Mouse (Mus musculus): ENCODE measurements at regions not wholly inside any gene's neighbourhood (a gene's known extent, or its start where the extent isn't known, plus 50 kb on each side); places are given as distances from the start of the nearest gene placed in this dataset.

- H3K9me3 ChIP-seq (ENCODE audit: low read length), result no peaks in the 10 kb centered on the region
- no peak overlapping the region for H3K9ac ChIP-seq (replicated peaks; ENCODE audit: low read depth)
- no peaks in the 10 kb centered on the region for H3K27me3 ChIP-seq (replicated peaks; ENCODE audit: insufficient read depth, low read length)
- 59% methylated on average over 2 of the region's 2 CpGs for WGBS
- TF ChIP-seq CTCF (IDR thresholded peaks at IDR 0.05), result no peak
- TF ChIP-seq EP300 (IDR thresholded peaks at IDR 0.05), result no peak
- ATAC-seq (no peak), DNase-seq (ENCODE audit: low spot score) (no peak)
- no peaks in the 10 kb centered on the region for H3K36me3 ChIP-seq (ENCODE audit: insufficient read depth, low read length)
- no peak overlapping the region for H3K27ac ChIP-seq (ENCODE audit: low read length)
- H3K4me3 ChIP-seq (ENCODE audit: low read depth, low read length), result no peak overlapping the region
- H3K4me1 ChIP-seq (ENCODE audit: insufficient read depth, low read depth, low read length), result no peaks in the 10 kb centered on the region
- H3K4me2 ChIP-seq (replicated peaks; ENCODE audit: low read depth, low read length), result no peak overlapping the region
These were observed 219.4 kb downstream of the Dad1 start for GRCm38 (mm10) chr14:54034516-54034915.

GRCm38 (mm10) chr14:54023552-54023951 lies 230.4 kb downstream of the Dad1 start:
- no peaks in the 10 kb centered on the region for H3K36me3 ChIP-seq (ENCODE audit: insufficient read depth, low read length)
- no peaks in the 10 kb centered on the region for H3K4me1 ChIP-seq (ENCODE audit: insufficient read depth, low read depth, low read length)
- H3K9ac ChIP-seq (replicated peaks; ENCODE audit: low read depth), result no peak overlapping the region
- no peak overlapping the region for H3K4me2 ChIP-seq (replicated peaks; ENCODE audit: low read depth, low read length)
- H3K27me3 ChIP-seq (replicated peaks; ENCODE audit: insufficient read depth, low read length), result no peaks in the 10 kb centered on the region
- ATAC-seq (no peak; the same call in 1 of the 2 replicates), DNase-seq (ENCODE audit: low spot score) (peak; percentile 65)
- WGBS, result 46% methylated on average over 4 of the region's 4 CpGs
- no peak overlapping the region for H3K4me3 ChIP-seq (ENCODE audit: low read depth, low read length)
- H3K27ac ChIP-seq (ENCODE audit: low read length), result no peak overlapping the region
- TF ChIP-seq EP300 (IDR thresholded peaks at IDR 0.05), result no peak
- TF ChIP-seq CTCF (IDR thresholded peaks at IDR 0.05), result no peak
- no peaks in the 10 kb centered on the region for H3K9me3 ChIP-seq (ENCODE audit: low read length)

DNA sequence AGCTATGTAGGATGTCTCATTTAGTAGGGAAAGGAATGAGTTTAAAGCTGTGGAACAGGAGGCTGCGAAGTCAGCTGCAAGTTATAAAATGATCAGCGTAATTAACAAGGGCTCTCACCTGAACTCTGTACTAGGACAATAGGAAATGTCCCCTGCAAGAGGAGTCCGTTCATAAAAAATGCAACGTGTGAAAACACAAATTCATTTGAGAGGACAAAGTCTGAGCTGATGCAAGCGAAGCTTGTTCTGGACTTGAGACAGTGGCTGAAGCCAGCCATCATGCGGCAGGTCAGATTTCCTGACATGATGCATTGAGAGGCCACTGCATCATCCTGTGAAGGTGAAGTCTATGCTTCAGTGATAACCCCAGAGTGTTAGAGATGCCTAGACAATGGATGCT lies 232.5 kb downstream of the Dad1 start:
- no peak overlapping the region for H3K9ac ChIP-seq (replicated peaks; ENCODE audit: low read depth)
- H3K4me1 ChIP-seq (ENCODE audit: insufficient read depth, low read depth, low read length), result no peaks in the 10 kb centered on the region
- ATAC-seq (no peak), DNase-seq (ENCODE audit: low spot score) (no peak)
- no peaks in the 10 kb centered on the region for H3K27me3 ChIP-seq (replicated peaks; ENCODE audit: insufficient read depth, low read length)
- H3K9me3 ChIP-seq (ENCODE audit: low read length), result no peaks in the 10 kb centered on the region
- TF ChIP-seq CTCF (IDR thresholded peaks at IDR 0.05) (no peak), EP300 (IDR thresholded peaks at IDR 0.05) (no peak)
- no peaks in the 10 kb centered on the region for H3K36me3 ChIP-seq (ENCODE audit: insufficient read depth, low read length)
- H3K4me2 ChIP-seq (replicated peaks; ENCODE audit: low read depth, low read length), result no peak overlapping the region
- 74% methylated on average over 6 of the region's 6 CpGs for WGBS
- H3K4me3 ChIP-seq (ENCODE audit: low read depth, low read length), result no peak overlapping the region
- H3K27ac ChIP-seq (ENCODE audit: low read length), result no peak overlapping the region

DNA sequence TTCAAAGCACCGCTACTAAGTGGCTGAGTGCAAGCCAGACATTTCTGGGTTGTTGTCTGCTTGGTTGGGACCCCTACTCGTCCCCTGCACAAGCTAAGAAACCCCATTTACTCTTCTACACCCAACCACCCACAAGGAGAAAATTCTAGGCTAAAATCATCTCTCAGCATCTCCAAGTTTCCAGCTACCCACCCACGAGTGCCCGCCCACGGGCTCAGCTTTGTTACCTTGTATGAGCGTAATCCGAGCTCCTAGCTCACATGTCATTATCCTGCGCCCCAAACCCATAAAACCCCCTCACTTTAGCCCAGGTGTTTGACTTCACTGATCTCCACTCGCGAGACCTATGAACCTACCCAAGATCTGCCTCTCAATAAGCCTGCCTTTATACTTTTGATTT lies 239.3 kb downstream of the Dad1 start:
- no peaks in the 10 kb centered on the region for H3K4me1 ChIP-seq (ENCODE audit: insufficient read depth, low read depth, low read length)
- H3K27me3 ChIP-seq (replicated peaks; ENCODE audit: insufficient read depth, low read length), result no peaks in the 10 kb centered on the region
- no peaks in the 10 kb centered on the region for H3K9me3 ChIP-seq (ENCODE audit: low read length)
- H3K36me3 ChIP-seq (ENCODE audit: insufficient read depth, low read length), result no peaks in the 10 kb centered on the region
- no peak overlapping the region for H3K4me3 ChIP-seq (ENCODE audit: low read depth, low read length)
- no peak for DNase-seq (ENCODE audit: low spot score)
- TF ChIP-seq EP300 (IDR thresholded peaks at IDR 0.05), result no peak
- TF ChIP-seq CTCF (IDR thresholded peaks at IDR 0.05), result no peak
- ATAC-seq, result no peak
- no peak overlapping the region for H3K9ac ChIP-seq (replicated peaks; ENCODE audit: low read depth)
- H3K27ac ChIP-seq (ENCODE audit: low read length), result no peak overlapping the region
- 78% methylated on average over 10 of the region's 10 CpGs for WGBS
- H3K4me2 ChIP-seq (replicated peaks; ENCODE audit: low read depth, low read length), result no peak overlapping the region

- 89% methylated on average over 1 of the region's 1 CpGs for WGBS
- ATAC-seq, result no peak
These were observed 251.8 kb downstream of the Dad1 start for GRCm38 (mm10) chr14:54002083-54002482.

GRCm38 (mm10) chr14:54000527-54000926 lies 253.4 kb downstream of the Dad1 start:
- Histone ChIP-seq H3K27me3 (replicated peaks; ENCODE audit: insufficient read depth, low read length) (no peaks in the 10 kb centered on the region), H3K4me3 (ENCODE audit: low read depth, low read length) (no peak overlapping the region), H3K9me3 (ENCODE audit: low read length) (no peaks in the 10 kb centered on the region), H3K4me1 (ENCODE audit: insufficient read depth, low read depth, low read length) (no peaks in the 10 kb centered on the region), H3K27ac (ENCODE audit: low read length) (no peak overlapping the region), H3K9ac (replicated peaks; ENCODE audit: low read depth) (no peak overlapping the region), H3K36me3 (ENCODE audit: insufficient read depth, low read length) (no peaks in the 10 kb centered on the region), H3K4me2 (replicated peaks; ENCODE audit: low read depth, low read length) (no peak overlapping the region)
- WGBS, result 72% methylated on average over 5 of the region's 5 CpGs
- TF ChIP-seq CTCF (IDR thresholded peaks at IDR 0.05) (no peak), EP300 (IDR thresholded peaks at IDR 0.05) (no peak)
- DNase-seq (ENCODE audit: low spot score), result no peak
- no peak for ATAC-seq

More at GRCm38 (mm10) chr14:54002083-54002482, 251.8 kb downstream of the Dad1 start:
- H3K4me3 ChIP-seq (ENCODE audit: low read depth, low read length), result no peak overlapping the region
- no peak for DNase-seq (ENCODE audit: low spot score)
- no peaks in the 10 kb centered on the region for H3K27me3 ChIP-seq (replicated peaks; ENCODE audit: insufficient read depth, low read length)
- no peak overlapping the region for H3K4me2 ChIP-seq (replicated peaks; ENCODE audit: low read depth, low read length)
- TF ChIP-seq EP300 (IDR thresholded peaks at IDR 0.05) (no peak), CTCF (IDR thresholded peaks at IDR 0.05) (no peak)
- no peaks in the 10 kb centered on the region for H3K9me3 ChIP-seq (ENCODE audit: low read length)
- no peak overlapping the region for H3K27ac ChIP-seq (ENCODE audit: low read length)
- no peaks in the 10 kb centered on the region for H3K4me1 ChIP-seq (ENCODE audit: insufficient read depth, low read depth, low read length)
- no peak overlapping the region for H3K9ac ChIP-seq (replicated peaks; ENCODE audit: low read depth)
- no peaks in the 10 kb centered on the region for H3K36me3 ChIP-seq (ENCODE audit: insufficient read depth, low read length)

GRCm38 (mm10) chr14:53993427-53993826 lies 260.5 kb downstream of the Dad1 start:
- Histone ChIP-seq H3K27ac (ENCODE audit: low read length) (no peak overlapping the region), H3K36me3 (ENCODE audit: insufficient read depth, low read length) (no peaks in the 10 kb centered on the region), H3K27me3 (replicated peaks; ENCODE audit: insufficient read depth, low read length) (no peaks in the 10 kb centered on the region), H3K4me3 (ENCODE audit: low read depth, low read length) (no peak overlapping the region), H3K4me2 (replicated peaks; ENCODE audit: low read depth, low read length) (no peak overlapping the region), H3K4me1 (ENCODE audit: insufficient read depth, low read depth, low read length) (no peaks in the 10 kb centered on the region), H3K9ac (replicated peaks; ENCODE audit: low read depth) (no peak overlapping the region), H3K9me3 (ENCODE audit: low read length) (no peaks in the 10 kb centered on the region)
- ATAC-seq, result no peak
- no peak for DNase-seq (ENCODE audit: low spot score)
- TF ChIP-seq EP300 (IDR thresholded peaks at IDR 0.05) (no peak), CTCF (IDR thresholded peaks at IDR 0.05) (no peak)
- WGBS, result 43% methylated on average over 2 of the region's 2 CpGs

Data from lung, postnatal 0 days (tissue).